Mouse (Mus musculus) hindbrain, postnatal 0 days (tissue): ENCODE data around the gene Eif4e3. TPM values are rescaled to one million over a fixed set of nuclear protein-coding genes. Genes with fewer than 3 reads are reported as not detected.
A peak's percentile ranks its signal among the peaks of the same experiment; 100 is the strongest.

Experiments used
- ATAC-seq: fragments of 200-750 bp; cut with Nextera tagmentation; 2 replicates; pipeline ENCODE4 v1.8.0; 2017; ENCODE audit warnings: mild to moderate bottlenecking, moderate TSS enrichment, moderate library complexity
- DNase-seq: peaks from one replicate; pipeline ENCODE4 v3.0.0-alpha.2; 2015; ENCODE audit warnings: low spot score
- H3K27ac ChIP-seq: fragments of 300-500 bp; sonication (generic); 2 replicates; pipeline ENCODE4 v1.5.1; 2014; ENCODE audit warnings: mild to moderate bottlenecking
- H3K27me3 ChIP-seq: fragments of 300-500 bp; sonication (generic); 2 replicates; pipeline ENCODE4 v1.6.1; 2014; ENCODE audit warnings: low read length, mixed read lengths; ENCODE audit not compliant: insufficient read depth
- H3K36me3 ChIP-seq: fragments of 300-500 bp; sonication (generic); 2 replicates; pipeline ENCODE4 v1.6.1; 2014; ENCODE audit warnings: low read length, mixed read lengths; ENCODE audit not compliant: insufficient read depth
- H3K4me1 ChIP-seq: fragments of 300-500 bp; sonication (generic); 2 replicates; pipeline ENCODE4 v1.6.1; 2014; ENCODE audit warnings: antibody characterized with exemption, low read length, mixed read lengths; ENCODE audit not compliant: insufficient read depth
- H3K4me2 ChIP-seq: fragments of 300-500 bp; sonication (generic); 2 replicates; pipeline ENCODE4 v1.6.1; 2014; ENCODE audit warnings: low read depth, mild to moderate bottlenecking, low read length, moderate library complexity, mixed read lengths
- H3K4me3 ChIP-seq: fragments of 300-500 bp; sonication (generic); 2 replicates; pipeline ENCODE4 v1.5.1; 2014; ENCODE audit warnings: low read length
- H3K9ac ChIP-seq: fragments of 300-500 bp; sonication (generic); replicated peaks from 2 replicates; pipeline ENCODE4 v1.6.1; 2014; ENCODE audit warnings: mild to moderate bottlenecking, low read length, moderate library complexity, mixed read lengths
- H3K9me3 ChIP-seq: fragments of 300-500 bp; sonication (generic); 2 replicates; pipeline ENCODE4 v1.6.1; 2016; ENCODE audit warnings: low read length, mixed read lengths
- CTCF ChIP-seq: IDR thresholded peaks from 2 replicates; pipeline ENCODE4 v1.5.1; 2016; ENCODE audit warnings: antibody characterized with exemption, control low read depth, low read depth
- WGBS: fragments of 180-500 bp; shearing (Covaris S2); extraction: QIAGEN DNeasy Blood & Tissue Kit; methylation state at CpG from one replicate; pipeline ENCODE4 v1.1.7; 2014; 5-methylcytosine and 5-hydroxymethylcytosine counted together
- polyA plus RNA-seq: library from polyadenylated mRNA; unstranded; fragments of >200 nt; fragmentation: Nextera tagmentation; extraction: Ambion mirVana; gene quantifications from 2 replicates; pipeline ENCODE4 v1.2.1, GENCODE M21; 2015
- total RNA-seq: library from RNA; depleted of rRNA; stranded (reverse); fragments of >200 nt; gene quantifications from 2 replicates; pipeline ENCODE4 v1.2.3, GENCODE M21; 2014

Gene Eif4e3
- total and polyA plus RNA-seq, 2 experiments from 2014 or later: 6.5 to 6.7 TPM

DNA sequence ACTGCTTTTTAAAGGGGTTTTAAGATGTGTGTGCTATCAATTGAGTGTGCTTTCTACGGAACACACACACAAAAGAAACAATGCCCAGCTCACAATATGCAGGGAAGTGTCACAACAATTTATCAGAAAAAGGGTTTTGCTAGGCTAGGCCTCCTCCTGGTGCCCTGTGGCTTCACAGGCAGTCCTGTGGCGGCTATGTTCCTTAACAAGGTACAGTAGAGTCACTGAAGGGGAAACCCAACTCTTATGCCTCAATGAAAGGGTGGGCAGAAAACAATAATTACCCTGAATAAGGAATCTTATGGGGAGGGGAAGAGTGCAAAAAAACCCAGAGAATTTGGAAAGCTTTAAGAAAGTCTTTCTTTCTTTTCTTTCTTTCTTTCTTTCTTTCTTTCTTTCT is 40.2 kb downstream of the Eif4e3 start:
- H3K4me3 ChIP-seq: no peak overlapping the region
- H3K9me3 ChIP-seq: no peaks in the 10 kb centered on the region
- TF ChIP-seq CTCF: no peak
- H3K36me3 ChIP-seq: no peaks in the 10 kb centered on the region; the same call in 1 of the 2 replicates
- no peaks in the 10 kb centered on the region for H3K27me3 ChIP-seq
- H3K4me1 ChIP-seq: no peaks in the 10 kb centered on the region
- no peak for ATAC-seq
- no peak for DNase-seq
- no peak overlapping the region for H3K9ac ChIP-seq
- H3K4me2 ChIP-seq: no peak overlapping the region
- no peak overlapping the region for H3K27ac ChIP-seq
- 76% methylated on average over 2 of the region's 2 CpGs for WGBS

DNA sequence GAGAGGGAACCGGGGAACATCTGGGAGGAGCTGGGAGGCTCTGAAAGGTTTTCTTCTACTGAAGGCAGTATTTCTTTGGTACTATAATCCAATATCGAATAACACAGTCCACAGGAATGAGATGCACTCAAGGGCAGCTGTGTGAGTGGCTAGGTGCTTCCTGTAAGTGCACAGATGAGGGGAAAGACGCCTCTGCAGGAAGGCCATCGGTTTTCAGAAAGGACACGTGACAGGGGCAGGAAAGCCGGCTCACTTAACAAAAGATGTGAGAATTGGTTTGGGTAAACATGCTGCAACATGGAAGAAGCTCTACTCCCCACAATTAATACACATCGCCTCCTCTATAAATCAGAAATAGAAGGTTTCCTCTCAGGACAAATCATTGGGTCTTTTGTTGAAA is 40.8 kb downstream of the Eif4e3 start:
- Histone ChIP-seq H3K9ac (no peak overlapping the region), H3K36me3 (no peaks in the 10 kb centered on the region; the same call in 1 of the 2 replicates), H3K4me2 (no peak overlapping the region), H3K4me3 (no peak overlapping the region), H3K27me3 (no peaks in the 10 kb centered on the region), H3K9me3 (no peaks in the 10 kb centered on the region), H3K4me1 (no peaks in the 10 kb centered on the region), H3K27ac (no peak overlapping the region)
- 29% methylated on average over 7 of the region's 7 CpGs for WGBS
- ATAC-seq (no peak), DNase-seq (no peak)
- no peak for TF ChIP-seq CTCF

GRCm38 (mm10) chr6:99625306-99625705 is 41.3 kb downstream of the Eif4e3 start:
- Histone ChIP-seq H3K9ac (no peak overlapping the region), H3K4me3 (no peak overlapping the region), H3K27me3 (no peaks in the 10 kb centered on the region), H3K4me2 (no peak overlapping the region), H3K27ac (no peak overlapping the region), H3K4me1 (no peaks in the 10 kb centered on the region), H3K9me3 (no peaks in the 10 kb centered on the region), H3K36me3 (no peaks in the 10 kb centered on the region; the same call in 1 of the 2 replicates)
- DNase-seq (no peak), ATAC-seq (no peak)
- TF ChIP-seq CTCF: no peak
- WGBS: 52% methylated on average over 7 of the region's 7 CpGs

DNA sequence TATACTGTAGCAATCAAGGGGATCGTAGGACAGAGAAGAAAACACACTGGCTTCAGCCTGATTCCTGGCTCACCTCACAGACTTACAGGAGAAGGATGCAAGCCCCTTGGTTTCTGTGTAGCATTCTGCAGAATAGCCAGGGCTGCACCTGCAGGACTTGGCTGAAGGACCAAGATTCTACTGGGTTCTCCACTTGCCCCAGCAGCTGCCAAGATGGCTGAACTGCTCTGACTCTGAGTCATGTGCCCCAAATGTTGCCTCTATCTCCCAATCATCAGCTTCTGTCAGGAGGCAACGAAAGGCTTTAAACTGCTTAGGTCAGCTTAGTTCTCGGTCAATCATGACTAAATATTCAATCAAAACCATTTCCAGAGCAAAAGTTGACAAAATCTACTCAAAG is 42.0 kb downstream of the Eif4e3 start:
- no peak overlapping the region for H3K9ac ChIP-seq
- H3K4me1 ChIP-seq: no peaks in the 10 kb centered on the region
- TF ChIP-seq CTCF: no peak
- H3K27me3 ChIP-seq: no peaks in the 10 kb centered on the region
- ATAC-seq (no peak), DNase-seq (no peak)
- no peak overlapping the region for H3K4me3 ChIP-seq
- no peak overlapping the region for H3K27ac ChIP-seq
- WGBS: 91% methylated on average over 3 of the region's 3 CpGs
- no peaks in the 10 kb centered on the region for H3K9me3 ChIP-seq
- no peak overlapping the region for H3K4me2 ChIP-seq
- H3K36me3 ChIP-seq: no peaks in the 10 kb centered on the region; the same call in 1 of the 2 replicates

GRCm38 (mm10) chr6:99623641-99624040 is 42.9 kb downstream of the Eif4e3 start:
- Histone ChIP-seq H3K4me1 (no peaks in the 10 kb centered on the region), H3K4me2 (no peak overlapping the region), H3K9me3 (no peaks in the 10 kb centered on the region), H3K9ac (no peak overlapping the region), H3K4me3 (no peak overlapping the region), H3K27me3 (no peaks in the 10 kb centered on the region), H3K36me3 (no peaks in the 10 kb centered on the region; the same call in 1 of the 2 replicates), H3K27ac (no peak overlapping the region)
- TF ChIP-seq CTCF: peak; percentile 70
- DNase-seq: peak; percentile 71
- ATAC-seq: peak; percentile 71; the same call in 1 of the 2 replicates
- WGBS: 7% methylated on average over 6 of the region's 6 CpGs

- ATAC-seq: no peak
- no peak overlapping the region for H3K4me3 ChIP-seq
- 76% methylated on average over 4 of the region's 4 CpGs for WGBS
Measured at GRCm38 (mm10) chr6:99621167-99621566, 45.4 kb downstream of the Eif4e3 start.

DNA sequence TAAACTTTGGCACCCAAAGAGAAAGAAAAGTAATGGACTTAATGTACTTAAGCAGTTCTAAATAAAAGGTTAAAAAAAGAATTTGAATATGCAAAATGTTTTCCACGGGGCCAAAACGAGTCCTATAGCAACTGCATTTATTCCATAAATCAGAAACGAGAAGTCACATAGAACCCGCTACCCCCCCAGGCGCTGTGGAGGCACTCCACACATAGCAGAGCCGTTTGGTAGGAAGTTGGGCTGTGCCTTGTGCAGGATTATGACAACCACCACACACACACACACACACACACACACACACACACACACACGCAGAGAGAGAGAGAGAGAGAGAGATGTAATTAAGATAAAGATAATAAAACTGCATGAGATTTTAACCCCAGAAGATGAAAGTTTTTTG is 46.1 kb downstream of the Eif4e3 start:
- no peak overlapping the region for H3K9ac ChIP-seq
- DNase-seq: no peak
- H3K27ac ChIP-seq: no peak overlapping the region
- H3K4me2 ChIP-seq: no peak overlapping the region
- no peak overlapping the region for H3K4me3 ChIP-seq
- no peak for TF ChIP-seq CTCF
- no peaks in the 10 kb centered on the region; the same call in 1 of the 2 replicates for H3K4me1 ChIP-seq
- H3K27me3 ChIP-seq: no peaks in the 10 kb centered on the region
- no peak for ATAC-seq
- WGBS: 77% methylated on average over 7 of the region's 7 CpGs
- H3K36me3 ChIP-seq: no peaks in the 10 kb centered on the region
- H3K9me3 ChIP-seq: no peaks in the 10 kb centered on the region

More at GRCm38 (mm10) chr6:99621167-99621566, 45.4 kb downstream of the Eif4e3 start:
- Histone ChIP-seq H3K4me1 (no peaks in the 10 kb centered on the region), H3K9me3 (no peaks in the 10 kb centered on the region), H3K9ac (no peak overlapping the region), H3K4me2 (no peak overlapping the region), H3K27me3 (no peaks in the 10 kb centered on the region), H3K36me3 (no peaks in the 10 kb centered on the region), H3K27ac (no peak overlapping the region)
- no peak for DNase-seq
- no peak for TF ChIP-seq CTCF
